Mouse (Mus musculus): ENCODE data around the gene Actr2. TPM values are rescaled to one million over a fixed set of nuclear protein-coding genes. Genes with fewer than 3 reads are reported as not detected.
A peak's percentile ranks its signal among the peaks of the same experiment; 100 is the strongest.
"Not testable (repeated sequence)": the region's sequence is repeated elsewhere in the genome, so short reads cannot be mapped to it uniquely, and the experiment has no call there.

Actr2 gene
- polyA plus RNA-seq, 1 experiment from 2014 or later = 103 TPM

DNA sequence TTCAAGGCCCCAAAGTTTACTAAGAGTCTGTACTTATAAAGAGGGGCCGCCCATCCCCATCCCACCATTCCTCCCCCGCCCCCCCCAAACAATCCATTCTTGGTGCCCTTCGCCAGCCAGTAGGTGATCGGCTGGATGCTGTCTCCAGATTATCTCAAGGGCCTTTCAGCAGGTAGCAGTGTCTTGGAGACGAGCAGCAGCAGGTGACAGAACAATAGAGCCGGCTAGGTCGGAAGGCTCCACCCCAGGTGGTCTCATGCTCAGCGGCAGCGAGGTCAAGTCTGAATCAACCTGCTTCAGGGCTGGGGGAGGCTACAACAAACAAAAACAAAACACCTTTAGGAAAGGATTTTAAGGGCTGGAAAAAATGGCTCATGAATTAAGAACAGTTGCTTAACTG lies 32.7 kb upstream of the Actr2 start:
- H3K36me3 ChIP-seq (ENCODE audit: insufficient read depth, low read length) = no peaks in the 10 kb centered on the region
- no peaks in the 10 kb centered on the region for H3K27me3 ChIP-seq (ENCODE audit: insufficient read depth, low read length)
- no peak for DNase-seq (ENCODE audit: low spot score)
- no peak for TF ChIP-seq CTCF (IDR thresholded peaks at IDR 0.05; ENCODE audit: low read depth)
- no peak overlapping the region for H3K4me3 ChIP-seq (replicated peaks; ENCODE audit: low read depth, low read length)
- no peaks in the 10 kb centered on the region for H3K4me1 ChIP-seq (replicated peaks; ENCODE audit: insufficient read depth, low read length)
- H3K4me2 ChIP-seq (ENCODE audit: low read length) = no peak overlapping the region
- no peak for ATAC-seq (replicated peaks; ENCODE audit: low FRiP score, low read depth)
- H3K9me3 ChIP-seq (replicated peaks; ENCODE audit: low read length) = no peaks in the 10 kb centered on the region
- peak overlapping the region; percentile 70 for H3K27ac ChIP-seq
- no peak overlapping the region for H3K9ac ChIP-seq (ENCODE audit: low read depth, low read length)
- WGBS = 51% methylated on average over 9 of the region's 9 CpGs

DNA sequence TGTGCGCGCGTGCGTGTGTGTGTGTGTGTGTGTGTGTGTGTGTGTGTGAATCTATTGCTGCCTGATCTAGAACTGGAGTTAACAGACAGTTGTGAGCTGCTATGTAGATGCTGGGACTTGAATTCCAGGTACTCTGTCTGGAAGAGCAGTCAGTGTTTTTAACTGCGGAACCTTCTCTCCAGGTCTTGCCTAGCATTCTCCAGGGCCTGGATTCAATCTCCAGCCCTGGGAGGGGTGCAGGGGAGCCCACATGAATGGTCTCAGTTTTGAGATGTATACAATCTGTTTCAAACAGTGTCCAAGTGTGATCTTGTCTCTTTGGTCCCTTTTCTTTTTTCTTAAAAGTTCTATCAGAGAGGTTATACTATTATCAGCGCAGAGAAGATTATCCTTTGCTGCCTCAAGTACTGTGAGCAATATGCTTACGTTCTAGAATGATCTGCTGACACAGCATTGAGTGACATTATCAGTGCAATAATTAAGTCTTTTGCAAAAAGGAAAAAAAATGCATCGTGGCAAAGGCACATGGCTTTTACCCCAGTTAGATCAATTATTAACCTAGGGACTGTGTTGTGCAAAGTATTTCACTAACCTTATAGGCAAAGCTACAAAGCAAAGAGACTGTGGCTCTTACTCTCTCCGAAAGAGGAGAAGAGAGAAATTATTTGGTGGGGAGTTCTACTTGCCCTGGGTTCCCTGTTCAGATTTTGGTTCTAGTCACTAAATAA lies 32.0 kb upstream of the Actr2 start:
- no peaks in the 10 kb centered on the region for H3K9me3 ChIP-seq (replicated peaks; ENCODE audit: low read length)
- no peaks in the 10 kb centered on the region for H3K36me3 ChIP-seq (ENCODE audit: insufficient read depth, low read length)
- no peak for DNase-seq (ENCODE audit: low spot score)
- no peaks in the 10 kb centered on the region for H3K27me3 ChIP-seq (ENCODE audit: insufficient read depth, low read length)
- WGBS = 78% methylated on average over 9 of the region's 9 CpGs
- no peak for ATAC-seq (replicated peaks; ENCODE audit: low FRiP score, low read depth)
- no peak overlapping the region for H3K4me2 ChIP-seq (ENCODE audit: low read length)
- no peak for TF ChIP-seq CTCF (IDR thresholded peaks at IDR 0.05; ENCODE audit: low read depth)
- no peaks in the 10 kb centered on the region for H3K4me1 ChIP-seq (replicated peaks; ENCODE audit: insufficient read depth, low read length)
- H3K9ac ChIP-seq (ENCODE audit: low read depth, low read length) = no peak overlapping the region
- H3K27ac ChIP-seq = peak overlapping the region; percentile 70
- no peak overlapping the region for H3K4me3 ChIP-seq (replicated peaks; ENCODE audit: low read depth, low read length)

DNA sequence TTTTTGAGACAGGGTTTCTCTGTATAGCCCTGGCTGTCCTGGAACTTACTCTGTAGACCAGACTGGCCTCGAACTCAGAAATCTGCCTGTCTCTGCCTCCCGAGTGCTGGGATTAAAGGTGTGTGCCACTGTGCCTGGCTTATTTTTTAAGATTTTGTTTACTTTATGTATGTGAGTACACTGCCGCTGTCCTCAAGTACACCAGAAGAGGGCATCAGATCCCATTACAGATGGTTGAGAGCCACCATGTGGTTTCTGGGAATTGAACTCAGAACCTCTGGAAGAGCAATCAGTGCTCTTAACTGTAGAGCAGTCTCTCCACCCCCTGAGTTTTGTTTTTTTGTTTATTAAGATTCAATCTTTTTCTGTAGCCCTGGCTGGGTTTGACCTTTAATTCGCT lies 31.0 kb upstream of the Actr2 start:
- H3K4me1 ChIP-seq (replicated peaks; ENCODE audit: insufficient read depth, low read length); H3K36me3 ChIP-seq (ENCODE audit: insufficient read depth, low read length); H3K4me2 ChIP-seq (ENCODE audit: low read length); ATAC-seq (replicated peaks; ENCODE audit: low FRiP score, low read depth); H3K9ac ChIP-seq (ENCODE audit: low read depth, low read length); H3K4me3 ChIP-seq (replicated peaks; ENCODE audit: low read depth, low read length); DNase-seq (ENCODE audit: low spot score); H3K9me3 ChIP-seq (replicated peaks; ENCODE audit: low read length); H3K27me3 ChIP-seq (ENCODE audit: insufficient read depth, low read length); H3K27ac ChIP-seq: not testable (repeated sequence)
- TF ChIP-seq CTCF (IDR thresholded peaks at IDR 0.05; ENCODE audit: low read depth) = peak; percentile 43; the same call in 1 of the 2 replicates
- 91% methylated on average over 4 of the region's 4 CpGs for WGBS

DNA sequence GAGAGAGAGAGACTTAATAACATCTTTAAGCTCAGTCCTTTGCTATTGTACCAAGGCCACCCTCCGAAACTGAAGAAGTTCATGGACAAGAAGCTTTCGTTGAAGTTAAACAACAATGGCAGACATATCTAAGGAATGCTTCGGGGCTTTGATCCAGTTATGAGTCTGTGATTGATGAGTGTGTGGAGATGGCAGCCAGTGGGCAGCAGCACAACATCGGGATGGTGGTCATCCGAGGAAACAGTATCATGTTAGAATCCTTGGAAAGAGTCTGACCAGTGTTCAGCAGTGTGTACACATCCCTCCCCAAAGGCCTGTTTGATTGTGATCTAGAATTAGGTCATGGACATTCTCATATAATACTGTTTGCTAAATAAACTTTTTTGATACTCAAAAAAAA lies 29.8 kb upstream of the Actr2 start:
- ATAC-seq (replicated peaks; ENCODE audit: low FRiP score, low read depth) (no peak), DNase-seq (ENCODE audit: low spot score) (no peak)
- Histone ChIP-seq H3K36me3 (ENCODE audit: insufficient read depth, low read length) (no peaks in the 10 kb centered on the region), H3K4me1 (replicated peaks; ENCODE audit: insufficient read depth, low read length) (no peaks in the 10 kb centered on the region), H3K4me3 (replicated peaks; ENCODE audit: low read depth, low read length) (no peak overlapping the region), H3K27me3 (ENCODE audit: insufficient read depth, low read length) (no peaks in the 10 kb centered on the region), H3K27ac (no peak overlapping the region), H3K4me2 (ENCODE audit: low read length) (no peak overlapping the region), H3K9me3 (replicated peaks; ENCODE audit: low read length) (no peaks in the 10 kb centered on the region), H3K9ac (ENCODE audit: low read depth, low read length) (no peak overlapping the region)
- no peak for TF ChIP-seq CTCF (IDR thresholded peaks at IDR 0.05; ENCODE audit: low read depth)
- 89% methylated on average over 5 of the region's 5 CpGs for WGBS

DNA sequence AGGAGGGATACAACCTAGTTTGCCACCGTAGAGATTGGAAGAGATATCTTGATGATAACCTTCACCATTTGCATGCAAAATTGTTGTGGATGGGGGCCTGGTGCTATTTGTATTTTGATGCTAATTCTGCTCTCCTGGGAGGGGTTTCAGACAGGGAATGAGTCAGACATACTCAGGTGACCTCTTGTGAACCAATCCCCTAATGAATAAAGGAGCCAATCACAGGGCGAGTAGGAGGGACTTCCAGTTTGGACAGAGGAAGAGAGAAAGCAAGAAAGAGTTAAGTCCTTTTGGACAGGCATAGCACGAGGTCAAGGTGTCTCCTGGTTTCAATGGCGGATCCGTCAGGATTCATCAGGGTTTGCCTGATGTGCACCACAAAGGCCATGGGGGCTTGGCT lies 27.6 kb upstream of the Actr2 start:
- 83% methylated on average over 5 of the region's 5 CpGs for WGBS
- Histone ChIP-seq H3K9me3 (replicated peaks; ENCODE audit: low read length) (no peaks in the 10 kb centered on the region), H3K4me1 (replicated peaks; ENCODE audit: insufficient read depth, low read length) (0 out of 2 replicates have a peak, but pooled peaks cover 4% of the 10 kb centered on the region), H3K9ac (ENCODE audit: low read depth, low read length) (no peak overlapping the region), H3K4me3 (replicated peaks; ENCODE audit: low read depth, low read length) (no peak overlapping the region), H3K36me3 (ENCODE audit: insufficient read depth, low read length) (no peaks in the 10 kb centered on the region), H3K27ac (no peak overlapping the region), H3K4me2 (ENCODE audit: low read length) (no peak overlapping the region), H3K27me3 (ENCODE audit: insufficient read depth, low read length) (no peaks in the 10 kb centered on the region)
- DNase-seq (ENCODE audit: low spot score) (no peak), ATAC-seq (replicated peaks; ENCODE audit: low FRiP score, low read depth) (no peak)
- TF ChIP-seq CTCF (IDR thresholded peaks at IDR 0.05; ENCODE audit: low read depth) = no peak

DNA sequence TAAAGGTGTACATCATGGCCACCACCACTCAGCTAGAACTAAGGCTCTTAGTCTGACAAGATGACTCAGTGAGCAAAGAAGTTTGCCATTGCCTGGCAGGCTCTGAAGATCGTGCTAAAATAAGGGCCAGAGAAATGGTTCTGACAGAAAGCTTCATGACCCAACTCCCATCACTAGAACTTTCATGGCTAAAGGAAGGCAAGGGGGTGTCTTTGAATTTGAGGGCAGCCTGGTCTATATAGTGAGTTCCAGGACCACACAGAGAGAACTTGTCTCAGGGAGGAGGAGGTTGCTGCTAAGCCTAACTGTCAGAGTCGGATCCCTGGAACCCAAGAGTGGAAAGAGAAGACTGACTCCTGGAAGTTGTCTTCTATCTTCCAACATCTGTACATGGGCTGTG lies 27.0 kb upstream of the Actr2 start:
- Histone ChIP-seq H3K27ac (no peak overlapping the region), H3K4me1 (replicated peaks; ENCODE audit: insufficient read depth, low read length) (0 out of 2 replicates have a peak, but pooled peaks cover 4% of the 10 kb centered on the region), H3K9ac (ENCODE audit: low read depth, low read length) (no peak overlapping the region), H3K4me2 (ENCODE audit: low read length) (no peak overlapping the region), H3K4me3 (replicated peaks; ENCODE audit: low read depth, low read length) (no peak overlapping the region), H3K36me3 (ENCODE audit: insufficient read depth, low read length) (no peaks in the 10 kb centered on the region), H3K27me3 (ENCODE audit: insufficient read depth, low read length) (no peaks in the 10 kb centered on the region), H3K9me3 (replicated peaks; ENCODE audit: low read length) (no peaks in the 10 kb centered on the region)
- DNase-seq (ENCODE audit: low spot score) = no peak
- no peak for TF ChIP-seq CTCF (IDR thresholded peaks at IDR 0.05; ENCODE audit: low read depth)
- WGBS = 92% methylated on average over 2 of the region's 2 CpGs
- ATAC-seq (replicated peaks; ENCODE audit: low FRiP score, low read depth) = no peak

Data from kidney, postnatal 0 days (tissue).